Mouse (Mus musculus): ENCODE measurements around the gene Nipsnap2.
A peak's percentile ranks its signal among the peaks of the same experiment; 100 is the strongest.
"Not testable (repeated sequence)": the region's sequence is repeated elsewhere in the genome, so short reads cannot be mapped to it uniquely, and the experiment has no call there.

Nipsnap2 gene

GRCm38 (mm10) chr5:129761865-129762540, 37.1 kb downstream of the Nipsnap2 start:
- no peak for DNase-seq (ENCODE audit: low read depth, low spot score)

- DNase-seq (ENCODE audit: low read depth, low spot score) = no peak
Measured at GRCm38 (mm10) chr5:129770443-129771355, 45.8 kb downstream of the Nipsnap2 start.

GRCm38 (mm10) chr5:129772433-129772832, 47.6 kb downstream of the Nipsnap2 start:
- no peak for DNase-seq (ENCODE audit: low read depth, low spot score)

GRCm38 (mm10) chr5:129773330-129773729, 48.5 kb downstream of the Nipsnap2 start:
- DNase-seq (ENCODE audit: low read depth, low spot score) = not testable (repeated sequence)

GRCm38 (mm10) chr5:129774661-129775060, 49.8 kb downstream of the Nipsnap2 start:
- no peak for DNase-seq (ENCODE audit: low read depth, low spot score)

- peak; percentile 27 for DNase-seq (ENCODE audit: low read depth, low spot score)
Measured at GRCm38 (mm10) chr5:129778348-129778995, 53.6 kb downstream of the Nipsnap2 start.

GRCm38 (mm10) chr5:129778996-129779716, 54.3 kb downstream of the Nipsnap2 start:
- DNase-seq (ENCODE audit: low read depth, low spot score) = peak; percentile 88

- DNase-seq (ENCODE audit: low read depth, low spot score) = peak; percentile 25
Measured at GRCm38 (mm10) chr5:129780131-129780530, 55.3 kb downstream of the Nipsnap2 start.

GRCm38 (mm10) chr5:129782211-129782610, 57.3 kb downstream of the Nipsnap2 start:
- DNase-seq (ENCODE audit: low read depth, low spot score) = peak; percentile 34

GRCm38 (mm10) chr5:129785235-129785870, 60.5 kb downstream of the Nipsnap2 start:
- peak; percentile 34 for DNase-seq (ENCODE audit: low read depth, low spot score)

- peak; percentile 37 for DNase-seq (ENCODE audit: low read depth, low spot score)
Measured at GRCm38 (mm10) chr5:129786161-129786560, 61.3 kb downstream of the Nipsnap2 start.

GRCm38 (mm10) chr5:129786818-129787790, 62.2 kb downstream of the Nipsnap2 start, which contains the start of gene Psph:
Gene Psph, minus strand, starts transcription at chr5:129787449.
- DNase-seq (ENCODE audit: low read depth, low spot score) = peak; percentile 100

GRCm38 (mm10) chr5:129787818-129788593, 63.1 kb downstream of the Nipsnap2 start:
- DNase-seq (ENCODE audit: low read depth, low spot score) = no peak

- not testable (repeated sequence) for DNase-seq (ENCODE audit: low read depth, low spot score)
Measured at GRCm38 (mm10) chr5:129790591-129790990, 65.7 kb downstream of the Nipsnap2 start.
